Mouse (Mus musculus): Measurements from ENCODE around the gene Gm20767. TPM values are rescaled to one million over a fixed set of nuclear protein-coding genes. Genes with fewer than 3 reads are reported as not detected.
"Not testable (repeated sequence)": the region's sequence is repeated elsewhere in the genome, so short reads cannot be mapped to it uniquely, and the experiment has no call there.

The Gm20767 gene
- not detected in 2 replicates for polyA plus RNA-seq (2015; fragmentation: Nextera tagmentation; extraction: Ambion mirVana)

GRCm38 (mm10) chr13:120139946-120140345 lies at the start of gene Gm20767:
Gene Gm20767, plus strand, starts transcription at chr13:120140246.
- 89% methylated on average over 1 of the region's 5 CpGs for WGBS
- not testable (repeated sequence) for H3K4me3 ChIP-seq; H3K27ac ChIP-seq (replicated peaks); ATAC-seq (ENCODE audit: low read depth); H3K9me3 ChIP-seq; H3K4me1 ChIP-seq (replicated peaks); H3K27me3 ChIP-seq; H3K9ac ChIP-seq; H3K36me3 ChIP-seq; H3K4me2 ChIP-seq

- WGBS, result no CpG with 5 or more reads among the region's 13 CpGs
- H3K27me3 ChIP-seq; H3K4me1 ChIP-seq (replicated peaks); H3K9me3 ChIP-seq; H3K27ac ChIP-seq (replicated peaks); H3K9ac ChIP-seq; H3K4me3 ChIP-seq; H3K4me2 ChIP-seq; H3K36me3 ChIP-seq: not testable (repeated sequence)
- 0 out of 2 replicates have a peak, but pooled peaks have one; percentile 45 for ATAC-seq (ENCODE audit: low read depth)
Measured at GRCm38 (mm10) chr13:120092950-120093349, 47.1 kb upstream of the Gm20767 start.

GRCm38 (mm10) chr13:120096241-120096937 lies 43.7 kb upstream of the Gm20767 start:
- H3K4me2 ChIP-seq, result peak overlapping the region; percentile 27; the same call in 1 of the 2 replicates
- H3K9ac ChIP-seq; H3K4me1 ChIP-seq (replicated peaks); H3K9me3 ChIP-seq; H3K4me3 ChIP-seq; H3K27me3 ChIP-seq; H3K27ac ChIP-seq (replicated peaks); H3K36me3 ChIP-seq: not testable (repeated sequence)
- under 1% methylated on average over 25 of the region's 38 CpGs for WGBS
- peak; percentile 13; the same call in 1 of the 2 replicates for ATAC-seq (ENCODE audit: low read depth)

GRCm38 (mm10) chr13:120096938-120097256 lies 43.1 kb upstream of the Gm20767 start:
- H3K27ac ChIP-seq (replicated peaks); H3K9me3 ChIP-seq; H3K27me3 ChIP-seq; H3K9ac ChIP-seq; H3K4me2 ChIP-seq; H3K36me3 ChIP-seq; H3K4me1 ChIP-seq (replicated peaks); H3K4me3 ChIP-seq: not testable (repeated sequence)
- 0% methylated on average over 6 of the region's 13 CpGs for WGBS
- ATAC-seq (ENCODE audit: low read depth), result peak; percentile 22; the same call in 1 of the 2 replicates

GRCm38 (mm10) chr13:120099327-120099726 lies 40.7 kb upstream of the Gm20767 start:
- not testable (repeated sequence) for H3K4me2 ChIP-seq; H3K36me3 ChIP-seq; ATAC-seq (ENCODE audit: low read depth); H3K4me3 ChIP-seq; H3K27ac ChIP-seq (replicated peaks); H3K27me3 ChIP-seq; H3K4me1 ChIP-seq (replicated peaks); H3K9ac ChIP-seq; H3K9me3 ChIP-seq
- no CpG with 5 or more reads among the region's 5 CpGs for WGBS

GRCm38 (mm10) chr13:120106504-120106903 lies 33.5 kb upstream of the Gm20767 start:
- not testable (repeated sequence) for H3K4me2 ChIP-seq; H3K27ac ChIP-seq (replicated peaks); H3K27me3 ChIP-seq; H3K9ac ChIP-seq; H3K4me1 ChIP-seq (replicated peaks); H3K4me3 ChIP-seq; ATAC-seq (ENCODE audit: low read depth); H3K36me3 ChIP-seq; H3K9me3 ChIP-seq
- no CpG with 5 or more reads among the region's 5 CpGs for WGBS

GRCm38 (mm10) chr13:120107000-120107399 lies 33.0 kb upstream of the Gm20767 start:
- not testable (repeated sequence) for H3K4me3 ChIP-seq; H3K9me3 ChIP-seq; H3K9ac ChIP-seq; H3K27me3 ChIP-seq; H3K4me1 ChIP-seq (replicated peaks); ATAC-seq (ENCODE audit: low read depth); H3K4me2 ChIP-seq; H3K27ac ChIP-seq (replicated peaks); H3K36me3 ChIP-seq
- WGBS, result 85% methylated on average over 2 of the region's 2 CpGs

GRCm38 (mm10) chr13:120142348-120142747 lies 2.3 kb downstream of the Gm20767 start:
- not testable (repeated sequence) for H3K4me1 ChIP-seq (replicated peaks); H3K4me3 ChIP-seq; H3K27ac ChIP-seq (replicated peaks); H3K36me3 ChIP-seq; ATAC-seq (ENCODE audit: low read depth); H3K9me3 ChIP-seq; H3K4me2 ChIP-seq; H3K9ac ChIP-seq; H3K27me3 ChIP-seq
- WGBS, result 90% methylated on average over 2 of the region's 3 CpGs

- H3K9me3 ChIP-seq; H3K4me3 ChIP-seq; H3K4me1 ChIP-seq (replicated peaks); H3K27ac ChIP-seq (replicated peaks); ATAC-seq (ENCODE audit: low read depth); H3K27me3 ChIP-seq; H3K9ac ChIP-seq; H3K36me3 ChIP-seq; H3K4me2 ChIP-seq: not testable (repeated sequence)
- 70% methylated on average over 3 of the region's 4 CpGs for WGBS
Measured at GRCm38 (mm10) chr13:120149660-120150407, 9.8 kb downstream of the Gm20767 start.

- ATAC-seq (ENCODE audit: low read depth); H3K27ac ChIP-seq (replicated peaks); H3K27me3 ChIP-seq; H3K36me3 ChIP-seq; H3K4me1 ChIP-seq (replicated peaks); H3K4me2 ChIP-seq; H3K4me3 ChIP-seq; H3K9ac ChIP-seq; H3K9me3 ChIP-seq: not testable (repeated sequence)
- WGBS, result 64% methylated on average over 3 of the region's 3 CpGs
Measured at GRCm38 (mm10) chr13:120150589-120150988, 10.5 kb downstream of the Gm20767 start.

- not testable (repeated sequence) for H3K27me3 ChIP-seq
Measured at GRCm38 (mm10) chr13:120168301-120168700, 28.3 kb downstream of the Gm20767 start.

GRCm38 (mm10) chr13:120172133-120172532 lies 32.1 kb downstream of the Gm20767 start, which contains the start of gene Gm21818:
Gene Gm21818, plus strand, starts transcription at chr13:120172433.
- not testable (repeated sequence) for H3K9me3 ChIP-seq; ATAC-seq (ENCODE audit: low read depth); H3K4me3 ChIP-seq; H3K4me1 ChIP-seq (replicated peaks); H3K4me2 ChIP-seq; H3K27me3 ChIP-seq; H3K36me3 ChIP-seq; H3K27ac ChIP-seq (replicated peaks); H3K9ac ChIP-seq
- 85% methylated on average over 4 of the region's 4 CpGs for WGBS

More at GRCm38 (mm10) chr13:120168301-120168700, 28.3 kb downstream of the Gm20767 start:
- not testable (repeated sequence) for H3K9ac ChIP-seq; H3K27ac ChIP-seq (replicated peaks); H3K4me3 ChIP-seq; H3K9me3 ChIP-seq; H3K36me3 ChIP-seq; H3K4me1 ChIP-seq (replicated peaks); ATAC-seq (ENCODE audit: low read depth); H3K4me2 ChIP-seq
- WGBS, result 54% methylated on average over 5 of the region's 5 CpGs

All from neural tube, embryonic 13.5 days (tissue).